Mouse (Mus musculus) E14TG2a.4 (cell line): Measurements from ENCODE around the gene Grhl3.
A peak's percentile ranks its signal among the peaks of the same experiment; 100 is the strongest.

ENCODE experiments used
- H3K27me3 ChIP-seq: 2 replicates; pipeline ENCODE4 v1.6.1; 2014; ENCODE audit warnings: low read length, control low read depth; ENCODE audit not compliant: insufficient read depth
- H3K36me3 ChIP-seq: 2 replicates; pipeline ENCODE4 v1.6.1; 2014; ENCODE audit warnings: low read length, control low read depth; ENCODE audit not compliant: insufficient read depth
- H3K4me1 ChIP-seq: replicated peaks from 2 replicates; pipeline ENCODE4 v1.6.1; 2014; ENCODE audit warnings: low read depth, low read length, control low read depth
- H3K4me3 ChIP-seq: replicated peaks from 2 replicates; pipeline ENCODE4 v1.5.1; 2014; ENCODE audit warnings: mild to moderate bottlenecking, low read length
- H3K9me3 ChIP-seq: 2 replicates; pipeline ENCODE4 v1.6.1; 2014; ENCODE audit warnings: low read length, control low read depth
- CTCF ChIP-seq: conservative IDR thresholded peaks from 2 replicates; pipeline ENCODE4 v1.5.1; 2014; ENCODE audit warnings: low read length
- NANOG ChIP-seq: IDR thresholded peaks from 2 replicates; pipeline ENCODE4 v1.6.1; 2014; ENCODE audit warnings: borderline replicate concordance, low read length, mixed read lengths
- POU5F1 ChIP-seq: IDR thresholded peaks from 2 replicates; pipeline ENCODE4 v1.6.1; 2014; ENCODE audit warnings: low read length, borderline replicate concordance

The Grhl3 gene

GRCm38 (mm10) chr4:135531236-135531635 lies 42.2 kb downstream of the Grhl3 start:
- Histone ChIP-seq H3K4me1 (peaks cover 75% of the 10 kb centered on the region), H3K9me3 (peaks cover 12% of the 10 kb centered on the region), H3K27me3 (peaks cover 11% of the 10 kb centered on the region), H3K36me3 (no peaks in the 10 kb centered on the region), H3K4me3 (peak overlapping the region; percentile 35; the same call in 1 of the 2 replicates)
- TF ChIP-seq CTCF (no peak), POU5F1 (no peak), NANOG (no peak)

GRCm38 (mm10) chr4:135530270-135530669 lies 43.2 kb downstream of the Grhl3 start:
- TF ChIP-seq NANOG, result no peak
- TF ChIP-seq CTCF, result peak; percentile 51
- H3K4me1 ChIP-seq, result peaks cover 75% of the 10 kb centered on the region
- H3K9me3 ChIP-seq, result peaks cover 12% of the 10 kb centered on the region
- H3K36me3 ChIP-seq, result no peaks in the 10 kb centered on the region
- peaks cover 17% of the 10 kb centered on the region for H3K27me3 ChIP-seq
- no peak overlapping the region for H3K4me3 ChIP-seq

GRCm38 (mm10) chr4:135526039-135526710 lies 47.3 kb downstream of the Grhl3 start:
- Histone ChIP-seq H3K4me1 (peaks cover 57% of the 10 kb centered on the region), H3K9me3 (peaks cover 12% of the 10 kb centered on the region), H3K27me3 (peaks cover 23% of the 10 kb centered on the region), H3K4me3 (peak overlapping the region; percentile 60; the same call in 1 of the 2 replicates), H3K36me3 (no peaks in the 10 kb centered on the region)
- TF ChIP-seq NANOG (no peak), POU5F1 (no peak), CTCF (no peak)

GRCm38 (mm10) chr4:135525057-135525456 lies 48.4 kb downstream of the Grhl3 start:
- H3K36me3 ChIP-seq, result no peaks in the 10 kb centered on the region
- H3K4me1 ChIP-seq, result peaks cover 63% of the 10 kb centered on the region
- H3K4me3 ChIP-seq, result peak overlapping the region; percentile 60
- H3K27me3 ChIP-seq, result peaks cover 17% of the 10 kb centered on the region
- TF ChIP-seq NANOG (no peak), POU5F1 (no peak), CTCF (no peak)
- H3K9me3 ChIP-seq, result peaks cover 4% of the 10 kb centered on the region

- no peaks in the 10 kb centered on the region for H3K9me3 ChIP-seq
- H3K27me3 ChIP-seq, result peaks cover 17% of the 10 kb centered on the region
- peaks cover 59% of the 10 kb centered on the region for H3K4me1 ChIP-seq
- TF ChIP-seq NANOG, result no peak
- TF ChIP-seq POU5F1, result no peak
- TF ChIP-seq CTCF, result no peak
- H3K36me3 ChIP-seq, result no peaks in the 10 kb centered on the region
- H3K4me3 ChIP-seq, result no peak overlapping the region
Measured at GRCm38 (mm10) chr4:135523939-135524338, 49.5 kb downstream of the Grhl3 start.

- H3K36me3 ChIP-seq, result no peaks in the 10 kb centered on the region
- TF ChIP-seq POU5F1, result no peak
- TF ChIP-seq CTCF, result no peak
- TF ChIP-seq NANOG, result no peak
- H3K4me1 ChIP-seq, result peaks cover 62% of the 10 kb centered on the region
- peaks cover 8% of the 10 kb centered on the region for H3K27me3 ChIP-seq
- no peak overlapping the region for H3K4me3 ChIP-seq
- no peaks in the 10 kb centered on the region for H3K9me3 ChIP-seq
Measured at GRCm38 (mm10) chr4:135520421-135520820, 53.0 kb downstream of the Grhl3 start.

GRCm38 (mm10) chr4:135518135-135518534 lies 55.3 kb downstream of the Grhl3 start:
- no peak overlapping the region for H3K4me3 ChIP-seq
- no peaks in the 10 kb centered on the region for H3K9me3 ChIP-seq
- no peaks in the 10 kb centered on the region for H3K36me3 ChIP-seq
- H3K27me3 ChIP-seq, result peaks cover 2% of the 10 kb centered on the region; the same call in 1 of the 2 replicates
- TF ChIP-seq POU5F1 (no peak), CTCF (no peak), NANOG (no peak)
- H3K4me1 ChIP-seq, result peaks cover 49% of the 10 kb centered on the region

GRCm38 (mm10) chr4:135516351-135517316 lies 56.8 kb downstream of the Grhl3 start:
- H3K36me3 ChIP-seq, result no peaks in the 10 kb centered on the region
- H3K4me3 ChIP-seq, result no peak overlapping the region
- TF ChIP-seq POU5F1 (no peak), NANOG (no peak), CTCF (peak; percentile 88)
- H3K27me3 ChIP-seq, result peaks cover 6% of the 10 kb centered on the region; the same call in 1 of the 2 replicates
- H3K9me3 ChIP-seq, result no peaks in the 10 kb centered on the region
- H3K4me1 ChIP-seq, result peaks cover 61% of the 10 kb centered on the region
